Mouse (Mus musculus) midbrain, postnatal 0 days (tissue): Measurements from ENCODE around the gene Cbl. TPM values are rescaled to one million over a fixed set of nuclear protein-coding genes. Genes with fewer than 3 reads are reported as not detected.
A peak's percentile ranks its signal among the peaks of the same experiment; 100 is the strongest.
"Not testable (repeated sequence)": the region's sequence is repeated elsewhere in the genome, so short reads cannot be mapped to it uniquely, and the experiment has no call there.

Source experiments
- ATAC-seq: fragments of 200-750 bp; cut with Nextera tagmentation; 2 replicates; pipeline ENCODE4 v1.8.0; 2017; ENCODE audit warnings: moderate number of reproducible peaks, mild to moderate bottlenecking, moderate TSS enrichment, moderate library complexity; ENCODE audit not compliant: low FRiP score
- DNase-seq: peaks from one replicate; pipeline ENCODE4 v3.0.0-alpha.2; 2015; ENCODE audit warnings: low spot score
- H3K27ac ChIP-seq: fragments of 300-500 bp; sonication (generic); 2 replicates; pipeline ENCODE4 v1.5.1; 2014; ENCODE audit warnings: low read depth, mild to moderate bottlenecking, low read length, mixed read lengths
- H3K27me3 ChIP-seq: fragments of 300-500 bp; sonication (generic); 2 replicates; pipeline ENCODE4 v1.6.1; 2014; ENCODE audit warnings: low read length, control low read depth, mixed read lengths; ENCODE audit not compliant: insufficient read depth
- H3K36me3 ChIP-seq: fragments of 300-500 bp; sonication (generic); 2 replicates; pipeline ENCODE4 v1.6.1; 2014; ENCODE audit warnings: low read length, control low read depth, mixed read lengths; ENCODE audit not compliant: insufficient read depth
- H3K4me1 ChIP-seq: fragments of 300-500 bp; sonication (generic); 2 replicates; pipeline ENCODE4 v1.6.1; 2014; ENCODE audit warnings: mild to moderate bottlenecking, control low read depth, antibody characterized with exemption, low read length, mixed read lengths; ENCODE audit not compliant: insufficient read depth
- H3K4me2 ChIP-seq: fragments of 300-500 bp; sonication (generic); 2 replicates; pipeline ENCODE4 v1.6.1; 2014; ENCODE audit warnings: low read depth, mild to moderate bottlenecking, low read length, mixed read lengths; ENCODE audit not compliant: poor library complexity, severe bottlenecking
- H3K4me3 ChIP-seq: fragments of 300-500 bp; sonication (generic); 2 replicates; pipeline ENCODE4 v1.5.1; 2014; ENCODE audit warnings: low read depth, mild to moderate bottlenecking, low read length, moderate library complexity
- H3K9ac ChIP-seq: fragments of 300-500 bp; sonication (generic); replicated peaks from 2 replicates; pipeline ENCODE4 v1.6.1; 2014; ENCODE audit warnings: mild to moderate bottlenecking, low read length, moderate library complexity, mixed read lengths; ENCODE audit not compliant: poor library complexity, severe bottlenecking
- H3K9me3 ChIP-seq: fragments of 300-500 bp; sonication (generic); 2 replicates; pipeline ENCODE4 v1.6.1; 2016; ENCODE audit warnings: low read length, control low read depth
- CTCF ChIP-seq: IDR thresholded peaks from 2 replicates; pipeline ENCODE4 v1.5.1; 2016; ENCODE audit warnings: antibody characterized with exemption, mild to moderate bottlenecking
- WGBS: fragments of 180-500 bp; shearing (Covaris S2); extraction: QIAGEN DNeasy Blood & Tissue Kit; methylation state at CpG from one replicate; pipeline ENCODE4 v1.1.7; 2014; 5-methylcytosine and 5-hydroxymethylcytosine counted together
- polyA plus RNA-seq: library from polyadenylated mRNA; unstranded; fragments of >200 nt; fragmentation: Nextera tagmentation; extraction: Ambion mirVana; gene quantifications from 2 replicates; pipeline ENCODE4 v1.2.1, GENCODE M21; 2015
- total RNA-seq: library from RNA; depleted of rRNA; stranded (reverse); fragments of >200 nt; gene quantifications from 2 replicates; pipeline ENCODE4 v1.2.3, GENCODE M21; 2014

Cbl gene
- total and polyA plus RNA-seq, 2 experiments from 2014 or later: 17.3 to 32.1 TPM

DNA sequence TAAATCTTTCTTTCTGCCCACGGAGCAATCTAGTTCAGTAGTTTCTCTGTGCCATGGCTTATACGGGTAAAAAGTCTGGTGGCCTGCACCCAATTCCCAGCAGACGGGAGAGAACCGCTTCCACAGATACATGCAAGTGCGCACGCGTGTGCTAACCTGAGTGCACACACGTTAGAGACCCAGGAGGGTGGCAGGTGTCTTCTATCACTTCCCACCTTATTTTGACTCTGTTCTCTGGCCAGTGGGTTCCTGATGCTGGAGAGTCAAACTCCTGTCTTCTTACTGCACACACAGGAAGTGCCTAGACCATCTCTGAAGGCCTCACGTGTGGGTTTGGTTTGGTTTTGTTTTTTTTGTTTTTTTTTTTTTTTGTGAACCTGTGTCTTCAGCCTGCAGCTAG is 118.2 kb downstream of the Cbl start:
- H3K4me1 ChIP-seq: no peaks in the 10 kb centered on the region
- WGBS: 90% methylated on average over 9 of the region's 9 CpGs
- H3K27ac ChIP-seq: no peak overlapping the region
- H3K9ac ChIP-seq: no peak overlapping the region
- no peak for DNase-seq
- H3K9me3 ChIP-seq: no peaks in the 10 kb centered on the region
- H3K36me3 ChIP-seq: no peaks in the 10 kb centered on the region
- no peak for ATAC-seq
- H3K4me3 ChIP-seq: no peak overlapping the region
- no peak overlapping the region for H3K4me2 ChIP-seq
- no peak for TF ChIP-seq CTCF
- no peaks in the 10 kb centered on the region for H3K27me3 ChIP-seq

GRCm38 (mm10) chr9:44114453-44114852 is 119.4 kb downstream of the Cbl start:
- H3K27ac ChIP-seq: no peak overlapping the region
- TF ChIP-seq CTCF: no peak
- 92% methylated on average over 2 of the region's 2 CpGs for WGBS
- no peak overlapping the region for H3K4me3 ChIP-seq
- H3K9me3 ChIP-seq: no peaks in the 10 kb centered on the region
- H3K9ac ChIP-seq: no peak overlapping the region
- DNase-seq: no peak
- no peaks in the 10 kb centered on the region for H3K27me3 ChIP-seq
- ATAC-seq: no peak
- no peak overlapping the region for H3K4me2 ChIP-seq
- H3K4me1 ChIP-seq: no peaks in the 10 kb centered on the region
- H3K36me3 ChIP-seq: no peaks in the 10 kb centered on the region

DNA sequence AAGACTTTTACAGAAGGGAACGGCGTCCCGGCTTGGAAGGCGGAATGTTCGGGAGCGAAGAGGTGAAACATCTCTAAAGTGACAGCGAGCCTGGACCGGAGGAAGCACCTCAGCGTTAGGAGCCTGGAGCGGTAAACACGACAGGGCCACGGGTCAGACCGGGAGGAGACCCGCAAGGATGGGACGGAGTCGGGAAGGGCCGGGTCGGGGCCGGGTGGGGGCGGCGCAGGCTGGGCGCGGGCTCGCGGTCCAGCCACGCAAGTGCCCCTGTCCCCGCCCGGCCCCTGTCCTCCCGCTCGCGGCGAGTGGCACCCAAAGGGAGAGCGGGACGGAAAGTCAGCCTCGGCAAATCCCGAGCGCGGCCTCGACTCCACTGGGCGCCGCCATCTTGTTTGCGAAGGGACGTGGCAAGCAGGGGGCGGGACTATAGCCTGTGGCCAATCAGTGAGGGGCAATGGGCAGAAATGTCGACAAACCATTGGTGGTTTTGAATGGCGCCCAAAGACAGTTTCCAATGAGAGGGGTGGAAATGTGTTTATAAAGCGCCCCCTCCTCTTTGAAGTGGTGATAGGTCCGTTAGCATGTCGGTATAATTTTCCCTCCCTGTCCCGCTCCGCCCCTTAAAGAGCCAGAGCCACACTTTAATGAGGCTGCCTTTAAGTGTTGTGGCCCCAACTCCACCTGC is 120.6 kb downstream of the Cbl start, which contains the start of the genes Gm49380 and Rnf26:
Gene Gm49380, minus strand, starts transcription at position 396 of the 685 bp plus-strand sequence.
Gene Rnf26, minus strand, starts transcription at position 413 of the 685 bp plus-strand sequence.
- Histone ChIP-seq H3K27me3 (no peaks in the 10 kb centered on the region), H3K9me3 (no peaks in the 10 kb centered on the region), H3K4me1 (peaks cover 6% of the 10 kb centered on the region; the same call in 1 of the 2 replicates), H3K9ac (peak within 1 kb of the TSS; percentile 60), H3K36me3 (no peaks in the 10 kb centered on the region), H3K4me3 (peak within 1 kb of the TSS; percentile 73), H3K27ac (no peak within 1 kb of the TSS), H3K4me2 (peak within 1 kb of the TSS; percentile 43)
- peak; percentile 1; the same call in 1 of the 2 replicates for TF ChIP-seq CTCF
- WGBS: under 1% methylated on average over 50 of the region's 51 CpGs
- DNase-seq (peak; percentile 99), ATAC-seq (peak; percentile 95)

DNA sequence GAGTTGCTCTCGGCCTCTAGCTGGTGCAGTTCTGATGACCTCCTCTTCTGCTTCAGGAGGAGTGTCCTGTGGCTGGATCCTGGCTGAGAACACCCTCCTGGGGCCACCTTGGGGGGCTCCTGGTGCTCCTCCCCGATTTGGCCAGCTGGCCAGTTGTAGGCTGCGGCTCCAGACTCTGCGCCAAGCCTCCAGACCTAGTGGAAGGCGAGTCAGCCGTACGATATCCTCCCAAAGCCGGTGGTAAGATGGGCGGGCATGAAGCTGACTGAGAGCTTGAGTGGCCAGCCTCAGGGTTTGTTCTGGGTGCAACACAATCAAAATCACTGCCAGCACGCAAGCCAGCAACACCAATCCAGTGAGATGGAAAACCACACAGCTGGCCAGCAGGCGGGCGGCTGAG is 121.9 kb downstream of the Cbl start:
- not testable (repeated sequence) for H3K4me3 ChIP-seq, H3K4me2 ChIP-seq, H3K4me1 ChIP-seq

GRCm38 (mm10) chr9:44109360-44110095 is 124.3 kb downstream of the Cbl start:
- H3K27me3 ChIP-seq: no peaks in the 10 kb centered on the region
- no peak overlapping the region for H3K4me3 ChIP-seq
- peak overlapping the region; percentile 16; the same call in 1 of the 2 replicates for H3K4me2 ChIP-seq
- TF ChIP-seq CTCF: peak; percentile 85
- H3K27ac ChIP-seq: no peak overlapping the region
- ATAC-seq (no peak), DNase-seq (peak; percentile 80)
- WGBS: 35% methylated on average over 9 of the region's 9 CpGs
- peaks cover 6% of the 10 kb centered on the region; the same call in 1 of the 2 replicates for H3K4me1 ChIP-seq
- no peaks in the 10 kb centered on the region; the same call in 1 of the 2 replicates for H3K36me3 ChIP-seq
- H3K9ac ChIP-seq: no peak overlapping the region
- H3K9me3 ChIP-seq: no peaks in the 10 kb centered on the region

More for the DNA sequence above, 121.9 kb downstream of the Cbl start:
- not testable (repeated sequence) for H3K36me3 ChIP-seq, H3K9me3 ChIP-seq, H3K27ac ChIP-seq, H3K27me3 ChIP-seq, DNase-seq, ATAC-seq, H3K9ac ChIP-seq
- WGBS: 70% methylated on average over 9 of the region's 12 CpGs
